Mouse (Mus musculus) large intestine, adult 2 months (tissue): Measurements from ENCODE around the gene Cdh9. TPM values are rescaled to one million over a fixed set of nuclear protein-coding genes. Genes with fewer than 3 reads are reported as not detected.

Experiments
- DNase-seq: peaks from one replicate; pipeline ENCODE4 v3.0.0-alpha.2; 2012; ENCODE audit warnings: low read depth, low spot score
- WGBS: fragments of 180-500 bp; shearing (Covaris S2); methylation state at CpG from one replicate; pipeline ENCODE4 v1.1.7; 2018; 5-methylcytosine and 5-hydroxymethylcytosine counted together
- polyA plus RNA-seq: library from polyadenylated mRNA; depleted of rRNA; stranded (reverse); fragments of >200 nt; gene quantifications from 2 replicates; pipeline ENCODE4 v1.2.3, GENCODE M21; 2012; rRNA removed

The Cdh9 gene
- 0.04 TPM in 1 of 2 replicates, not detected in the other for polyA plus RNA-seq

GRCm38 (mm10) chr15:16728470-16729011 is at the start of gene Cdh9:
TSS of gene Cdh9 (plus strand) at chr15:16728756.
- DNase-seq, result no peak
- WGBS, result 3% methylated on average over 14 of the region's 14 CpGs

GRCm38 (mm10) chr15:16679096-16679495 is 49.5 kb upstream of the Cdh9 start:
- DNase-seq, result no peak
- 84% methylated on average over 5 of the region's 5 CpGs for WGBS

GRCm38 (mm10) chr15:16699821-16700220 is 28.7 kb upstream of the Cdh9 start:
- 74% methylated on average over 3 of the region's 3 CpGs for WGBS
- no peak for DNase-seq

DNA sequence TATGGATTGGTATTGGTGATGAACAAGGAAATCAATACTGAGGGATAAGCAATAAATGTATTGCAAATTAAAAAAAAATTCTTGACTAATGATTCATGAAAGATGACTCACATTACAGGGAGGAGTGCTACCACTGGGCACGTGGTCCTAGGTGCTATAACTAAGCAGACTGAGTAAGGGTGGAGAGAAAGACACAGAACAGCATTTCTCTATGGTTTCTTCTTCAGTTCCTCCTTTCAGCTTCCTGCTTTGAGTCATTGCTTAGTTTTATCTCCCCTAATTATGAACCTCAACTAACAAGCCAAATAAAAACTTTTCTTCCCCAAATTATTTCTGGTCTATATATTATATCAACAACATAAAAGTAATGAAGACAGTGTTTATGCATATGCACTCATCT is 26.2 kb upstream of the Cdh9 start:
- DNase-seq, result no peak
- 31% methylated on average over 1 of the region's 1 CpGs for WGBS

GRCm38 (mm10) chr15:16739088-16739487 is 10.5 kb downstream of the Cdh9 start:
- WGBS, result 81% methylated on average over 4 of the region's 4 CpGs

GRCm38 (mm10) chr15:16746672-16747071 is 18.1 kb downstream of the Cdh9 start:
- WGBS, result 88% methylated on average over 1 of the region's 1 CpGs
- no peak for DNase-seq

More at GRCm38 (mm10) chr15:16739088-16739487, 10.5 kb downstream of the Cdh9 start:
- DNase-seq, result no peak

DNA sequence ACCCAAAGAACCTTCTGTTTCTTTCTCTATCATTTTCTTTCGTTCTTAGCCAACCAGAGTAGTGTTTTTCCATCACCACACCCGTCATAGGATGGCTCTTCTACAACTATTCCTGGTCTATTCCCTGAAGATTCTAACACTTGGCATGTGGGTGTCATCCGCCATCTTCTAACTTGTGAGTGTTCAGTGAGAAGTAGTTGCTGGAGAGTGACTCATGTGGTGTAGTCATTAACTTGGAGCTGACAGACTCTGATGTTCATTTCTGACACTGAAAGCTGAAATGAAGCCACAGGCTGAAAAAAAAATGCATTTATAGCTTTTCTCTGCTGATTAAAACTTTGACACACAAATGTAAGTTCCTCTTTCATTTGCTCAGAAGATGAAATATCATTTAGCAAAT is 34.7 kb downstream of the Cdh9 start:
- WGBS, result 68% methylated on average over 3 of the region's 3 CpGs

DNA sequence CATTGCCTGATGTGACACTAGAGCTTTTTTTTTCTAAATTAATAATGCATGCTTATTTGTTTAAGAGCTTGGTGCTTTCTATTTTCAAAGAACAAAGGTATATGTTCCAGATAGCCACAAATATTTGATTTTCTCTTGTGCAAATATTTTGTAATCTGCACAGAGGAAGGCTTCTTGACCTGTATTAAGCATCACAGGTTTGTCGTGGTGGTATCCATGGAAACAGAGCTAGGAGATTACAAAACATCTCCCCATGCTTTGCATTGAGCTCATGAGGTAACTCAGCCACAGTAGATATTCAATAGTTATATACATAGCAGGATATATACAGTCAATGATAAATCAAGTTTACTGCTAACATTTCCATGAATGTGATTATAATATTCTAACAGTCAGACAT is 56.0 kb downstream of the Cdh9 start:
- no peak for DNase-seq
- WGBS, result 35% methylated on average over 1 of the region's 1 CpGs

More for the DNA sequence above, 34.7 kb downstream of the Cdh9 start:
- no peak for DNase-seq

- no peak for DNase-seq
- 77% methylated on average over 3 of the region's 3 CpGs for WGBS
These were observed 64.3 kb downstream of the Cdh9 start for GRCm38 (mm10) chr15:16792857-16793256.

- no peak for DNase-seq
These were observed 72.7 kb downstream of the Cdh9 start for GRCm38 (mm10) chr15:16801302-16801701.

DNA sequence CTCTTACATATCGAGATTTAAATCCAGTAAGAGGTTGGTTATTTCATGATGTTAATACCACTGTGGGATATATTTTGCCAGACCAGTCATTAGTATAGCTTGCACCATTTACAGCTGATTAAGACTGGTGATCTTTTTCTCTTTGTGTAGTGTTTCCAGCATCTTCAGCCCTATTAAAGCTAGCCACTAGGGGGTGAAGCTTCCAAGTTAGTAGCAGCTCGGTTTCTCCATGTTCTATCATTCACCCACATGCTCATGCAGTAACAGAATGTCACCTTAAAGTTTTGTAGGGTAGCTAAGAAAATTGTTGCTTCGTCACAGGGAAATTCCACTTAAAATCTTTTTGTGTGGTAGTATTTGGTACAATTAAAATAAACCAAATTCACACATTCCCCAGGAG is 82.2 kb downstream of the Cdh9 start:
- no peak for DNase-seq
- WGBS, result 62% methylated on average over 3 of the region's 3 CpGs

- no peak for DNase-seq
- 75% methylated on average over 1 of the region's 1 CpGs for WGBS
These were observed 85.5 kb downstream of the Cdh9 start for GRCm38 (mm10) chr15:16814035-16814434.

GRCm38 (mm10) chr15:16834761-16835160 is 106.2 kb downstream of the Cdh9 start:
- WGBS, result 34% methylated on average over 1 of the region's 1 CpGs
- DNase-seq, result no peak

- peak; percentile 36 for DNase-seq
- 31% methylated on average over 3 of the region's 3 CpGs for WGBS
These were observed 154.0 kb downstream of the Cdh9 start for GRCm38 (mm10) chr15:16882542-16882941.

GRCm38 (mm10) chr15:16896674-16897073 is 168.1 kb downstream of the Cdh9 start:
- DNase-seq, result no peak
- WGBS, result 86% methylated on average over 1 of the region's 1 CpGs
